Mouse (Mus musculus): ENCODE measurements around the gene Trak1.

- TF ChIP-seq FLI1 (IDR thresholded peaks at IDR 0.05; ENCODE audit: low read length) (no peak), GATA1 (IDR thresholded peaks at IDR 0.05; ENCODE audit: borderline replicate concordance, low read length) (no peak)
Measured at GRCm38 (mm10) chr9:121403157-121403671, 105.9 kb downstream of the Trak1 start.

Data from megakaryocyte, embryonic 14.5 days (primary cell).